Mouse (Mus musculus) CH12.LX (cell line): ENCODE measurements around the gene Nfia. TPM values are rescaled to one million over a fixed set of nuclear protein-coding genes. Genes with fewer than 3 reads are reported as not detected.

Experiments used
- DNase-seq: peaks from one replicate; pipeline ENCODE4 v3.0.0-alpha.2; 2013; ENCODE audit errors: extremely low read depth
- H3K27ac ChIP-seq: 2 replicates; pipeline ENCODE4 v1.5.1; 2012; ENCODE audit warnings: low read depth, mild to moderate bottlenecking, control low read depth, moderate library complexity; ENCODE audit not compliant: insufficient read depth
- H3K27me3 ChIP-seq: replicated peaks from 2 replicates; pipeline ENCODE3; 2012; ENCODE audit warnings: inconsistent platforms
- H3K36me3 ChIP-seq, 2 experiments: replicated peaks in 1 of 2; 2 replicates each; pipeline versions ENCODE3 to v1.6.1; 2012; ENCODE audit warnings: inconsistent platforms in 1 of 2, low read length in 1 of 2, mild to moderate bottlenecking in 1 of 2, mixed read lengths in 1 of 2, moderate library complexity in 1 of 2; ENCODE audit not compliant: control insufficient read depth in 1 of 2, insufficient read depth in 1 of 2
- H3K4me1 ChIP-seq, 2 experiments: 2 replicates each; pipeline ENCODE4 v1.6.1; 2012; ENCODE audit warnings: inconsistent platforms in 1 of 2, moderate library complexity in 1 of 2; ENCODE audit not compliant: insufficient read depth in 2 of 2, control insufficient read depth in 1 of 2
- H3K4me2 ChIP-seq: 2 replicates; pipeline ENCODE4 v1.6.1; 2012; ENCODE audit warnings: low read depth, mild to moderate bottlenecking, control low read depth; ENCODE audit not compliant: poor library complexity, insufficient read depth, severe bottlenecking
- H3K4me3 ChIP-seq, 3 experiments: fragments of 150-350 bp in 1 of 3; sonication (generic) in 1 of 3; replicated peaks in 1 of 3; 2 replicates each; pipeline versions ENCODE3 to v1.5.1; 2011 to 2012; ENCODE audit warnings: low read depth in 2 of 3, low read length in 2 of 3, mild to moderate bottlenecking in 2 of 3, moderate library complexity in 2 of 3, control low read depth in 1 of 3, improper control_type of control experiment in 1 of 3, inconsistent platforms in 1 of 3, mixed read lengths in 1 of 3; ENCODE audit not compliant: poor library complexity in 1 of 3
- H3K79me2 ChIP-seq: replicated peaks from 2 replicates; pipeline ENCODE4 v1.6.1; 2012; ENCODE audit warnings: mild to moderate bottlenecking, moderate library complexity; ENCODE audit not compliant: control insufficient read depth, poor library complexity, insufficient read depth, severe bottlenecking; ENCODE audit errors: extremely low read depth
- H3K9ac ChIP-seq: 2 replicates; pipeline ENCODE4 v1.6.1; 2012; ENCODE audit warnings: low read depth, mild to moderate bottlenecking, control low read depth, moderate library complexity; ENCODE audit not compliant: insufficient read depth
- H3K9me3 ChIP-seq: replicated peaks from 2 replicates; pipeline ENCODE3; 2012; ENCODE audit warnings: low read length, inconsistent platforms, mixed read lengths
- BHLHE40 ChIP-seq: IDR thresholded peaks from 2 replicates; pipeline ENCODE4 v1.6.1; 2011; ENCODE audit warnings: mild to moderate bottlenecking, low read depth, low read length, improper control_type of control experiment
- CHD2 ChIP-seq: IDR thresholded peaks from 2 replicates; pipeline ENCODE4 v1.6.1; 2011; ENCODE audit warnings: low read length, improper control_type of control experiment
- CTCF ChIP-seq, 2 experiments: IDR thresholded peaks in 1 of 2; conservative IDR thresholded peaks in 1 of 2; 2 replicates each; pipeline ENCODE4 v1.5.1; 2011 to 2012; ENCODE audit warnings: low read depth in 2 of 2, low read length in 2 of 2, improper control_type of control experiment in 1 of 2, inconsistent platforms in 1 of 2, mild to moderate bottlenecking in 1 of 2, moderate library complexity in 1 of 2
- E2F4 ChIP-seq: IDR thresholded peaks from 2 replicates; pipeline ENCODE4 v1.6.1; 2011; ENCODE audit warnings: low read depth, low read length, improper control_type of control experiment; ENCODE audit not compliant: insufficient replicate concordance
- EP300 ChIP-seq: IDR thresholded peaks from 2 replicates; pipeline ENCODE4 v1.6.1; 2011; ENCODE audit warnings: low read length, improper control_type of control experiment
- ETS1 ChIP-seq: conservative IDR thresholded peaks from 2 replicates; pipeline ENCODE4 v1.6.1; 2012; ENCODE audit warnings: low read depth, mild to moderate bottlenecking, inconsistent platforms, low read length, improper control_type of control experiment, moderate library complexity
- JUND ChIP-seq: conservative IDR thresholded peaks from 2 replicates; pipeline ENCODE4 v1.6.1; 2011; ENCODE audit warnings: low read depth, low read length, improper control_type of control experiment
- MAFK ChIP-seq: IDR thresholded peaks from 2 replicates; pipeline ENCODE4 v1.6.1; 2011; ENCODE audit warnings: low read length, improper control_type of control experiment; ENCODE audit not compliant: insufficient replicate concordance
- MAX ChIP-seq: IDR thresholded peaks from 2 replicates; pipeline ENCODE4 v1.6.1; 2011; ENCODE audit warnings: low read length, improper control_type of control experiment
- MAZ ChIP-seq: IDR thresholded peaks from 2 replicates; pipeline ENCODE4 v1.6.1; 2012; ENCODE audit warnings: low read depth, mild to moderate bottlenecking, inconsistent platforms, low read length, improper control_type of control experiment, moderate library complexity
- MYC ChIP-seq: IDR thresholded peaks from 2 replicates; pipeline ENCODE4 v1.6.1; 2011; ENCODE audit warnings: low read depth, mild to moderate bottlenecking, improper control_type of control experiment, low read length
- PAX5 ChIP-seq: IDR thresholded peaks from 2 replicates; pipeline ENCODE4 v1.6.1; 2012; ENCODE audit warnings: low read length, inconsistent platforms, mixed read lengths
- POLR2A ChIP-seq: IDR thresholded peaks from 2 replicates; pipeline ENCODE4 v1.6.1; 2011; ENCODE audit warnings: low read depth, mild to moderate bottlenecking, improper control_type of control experiment, low read length
- SIN3A ChIP-seq: IDR thresholded peaks from 2 replicates; pipeline ENCODE4 v1.6.1; 2012; ENCODE audit warnings: low read length, improper control_type of control experiment, inconsistent platforms
- TBP ChIP-seq: conservative IDR thresholded peaks from 2 replicates; pipeline ENCODE4 v1.6.1; 2011; ENCODE audit warnings: low read depth, low read length, improper control_type of control experiment
- TCF12 ChIP-seq: IDR thresholded peaks from 2 replicates; pipeline ENCODE4 v1.6.1; 2014; ENCODE audit warnings: low read depth, mild to moderate bottlenecking, inconsistent platforms, low read length, improper control_type of control experiment
- UBTF ChIP-seq: IDR thresholded peaks from 2 replicates; pipeline ENCODE4 v1.6.1; 2012; ENCODE audit warnings: low read depth, mild to moderate bottlenecking, inconsistent platforms, low read length, improper control_type of control experiment, moderate library complexity
- USF1 ChIP-seq: IDR thresholded peaks from 2 replicates; pipeline ENCODE4 v1.6.1; 2014; ENCODE audit warnings: low read depth, mild to moderate bottlenecking, inconsistent platforms, low read length, improper control_type of control experiment
- USF2 ChIP-seq: conservative IDR thresholded peaks from 2 replicates; pipeline ENCODE4 v1.6.1; 2011; ENCODE audit warnings: low read depth, low read length, improper control_type of control experiment
- ZMIZ1 ChIP-seq: IDR thresholded peaks from 2 replicates; pipeline ENCODE4 v1.6.1; 2012; ENCODE audit warnings: low read depth, mild to moderate bottlenecking, inconsistent platforms, low read length, improper control_type of control experiment
- dilution Hi-C: fragments of 300-500 bp; cut with MboI; formaldehyde crosslinking; loops from 2 replicates; pipeline ENCODE4 v1.14.3; 2020; ENCODE audit warnings: low sequenced_read_pairs; ENCODE audit not compliant: extremely low pct_unique_long_range_greater_than_20kb, extremely low pct_ligation_motif_present
- in situ Hi-C: fragments of 300-500 bp; cut with MboI; formaldehyde crosslinking; loops from 3 replicates; pipeline ENCODE4 v1.14.3; 2019; ENCODE audit warnings: low sequenced_read_pairs, low pct_ligation_motif_present, low pct_unique_long_range_greater_than_20kb, mixed read lengths
- polyA plus RNA-seq: library from polyadenylated mRNA; unstranded; fragments of >175 nt; gene quantifications from 2 replicates; pipeline ENCODE4 v1.2.1, GENCODE M21; 2012; ENCODE audit warnings: low read depth; ENCODE audit not compliant: insufficient read length
- total RNA-seq, 2 experiments: library from RNA; depleted of rRNA; stranded (reverse); fragments of 300-350 nt in 1 of 2; fragments of >200 nt in 1 of 2; gene quantifications; 2 replicates each; pipeline ENCODE4 v1.2.3; 2012 to 2014

Nfia gene
- total and polyA plus RNA-seq, 3 experiments = not detected

- H3K9ac ChIP-seq = no peak overlapping the region
- H3K27me3 ChIP-seq = no peaks in the 10 kb centered on the region
- no peak overlapping the region for H3K4me3 ChIP-seq
- in situ Hi-C loops = no loop called here
- peaks cover 51% of the 10 kb centered on the region for H3K9me3 ChIP-seq
- H3K27ac ChIP-seq = no peak overlapping the region
- DNase-seq = no peak
- H3K36me3 ChIP-seq = no peaks in the 10 kb centered on the region
- H3K4me2 ChIP-seq = no peak overlapping the region
- H3K79me2 ChIP-seq = no peaks in the 10 kb centered on the region
- no peak for TF ChIP-seq TBP
- TF ChIP-seq MAFK = no peak
- TF ChIP-seq POLR2A = no peak
- no peak for TF ChIP-seq TCF12
- no peak for TF ChIP-seq MAX
- TF ChIP-seq ZMIZ1 = no peak
- TF ChIP-seq E2F4 = no peak
- TF ChIP-seq USF1 = no peak
- TF ChIP-seq JUND = no peak
- no peak for TF ChIP-seq MAZ
- TF ChIP-seq, all 38 proteins: peak for 0
- H3K4me1 ChIP-seq = no peaks in the 10 kb centered on the region
- dilution Hi-C loops = no loop called here
Measured at GRCm38 (mm10) chr4:97918675-97919074, 146.1 kb downstream of the Nfia start.

DNA sequence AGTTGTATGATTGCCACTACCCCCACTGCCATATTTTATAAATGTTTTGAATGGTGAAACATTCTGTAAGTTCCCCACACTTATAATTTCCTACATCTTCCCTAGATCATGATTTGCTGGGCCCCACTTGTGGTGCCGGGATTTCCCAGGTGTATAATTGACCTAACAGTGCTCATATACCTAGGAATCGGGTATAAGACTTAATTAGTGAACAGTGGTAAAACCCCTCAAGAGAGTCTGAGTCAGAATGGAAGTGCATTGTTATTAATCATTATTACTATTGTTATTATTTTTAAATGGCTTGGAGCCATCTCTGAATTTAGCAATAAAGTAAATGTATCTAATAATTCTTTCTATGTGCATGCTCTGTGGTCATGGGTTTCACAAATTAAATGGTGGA is 147.2 kb downstream of the Nfia start:
- Histone ChIP-seq H3K27ac (no peak overlapping the region), H3K79me2 (no peaks in the 10 kb centered on the region), H3K4me1 (no peaks in the 10 kb centered on the region), H3K4me3 (no peak overlapping the region), H3K4me2 (no peak overlapping the region), H3K27me3 (no peaks in the 10 kb centered on the region), H3K36me3 (no peaks in the 10 kb centered on the region), H3K9me3 (peaks cover 51% of the 10 kb centered on the region), H3K9ac (no peak overlapping the region)
- TF ChIP-seq CHD2 (no peak), UBTF (no peak), USF1 (no peak), CTCF (conservative IDR thresholded peaks at IDR 0.05 in 1 of 2, IDR thresholded peaks at IDR 0.05 in 1 of 2; ENCODE audit: low read depth in 2 of 2, low read length in 2 of 2) (no peak), USF2 (no peak), TBP (no peak), BHLHE40 (no peak), MYC (no peak), PAX5 (no peak), ETS1 (no peak), SIN3A (no peak), MAZ (no peak), EP300 (no peak)
- in situ Hi-C loops = no loop called here
- no peak for DNase-seq
- dilution Hi-C loops = no loop called here
